Mouse (Mus musculus) large intestine, adult 2 months (tissue): ENCODE measurements around the gene Fam222b. TPM values are rescaled to one million over a fixed set of nuclear protein-coding genes. Genes with fewer than 3 reads are reported as not detected.
"Not testable (repeated sequence)": the region's sequence is repeated elsewhere in the genome, so short reads cannot be mapped to it uniquely, and the experiment has no call there.

Experiments used
- DNase-seq: peaks from one replicate; pipeline ENCODE4 v3.0.0-alpha.2; 2012; ENCODE audit warnings: low read depth, low spot score
- WGBS: fragments of 180-500 bp; shearing (Covaris S2); methylation state at CpG from one replicate; pipeline ENCODE4 v1.1.7; 2018; 5-methylcytosine and 5-hydroxymethylcytosine counted together
- polyA plus RNA-seq: library from polyadenylated mRNA; depleted of rRNA; stranded (reverse); fragments of >200 nt; gene quantifications from 2 replicates; pipeline ENCODE4 v1.2.3, GENCODE M21; 2012

Fam222b gene
- polyA plus RNA-seq, 1 experiment, result 7.8 TPM

DNA sequence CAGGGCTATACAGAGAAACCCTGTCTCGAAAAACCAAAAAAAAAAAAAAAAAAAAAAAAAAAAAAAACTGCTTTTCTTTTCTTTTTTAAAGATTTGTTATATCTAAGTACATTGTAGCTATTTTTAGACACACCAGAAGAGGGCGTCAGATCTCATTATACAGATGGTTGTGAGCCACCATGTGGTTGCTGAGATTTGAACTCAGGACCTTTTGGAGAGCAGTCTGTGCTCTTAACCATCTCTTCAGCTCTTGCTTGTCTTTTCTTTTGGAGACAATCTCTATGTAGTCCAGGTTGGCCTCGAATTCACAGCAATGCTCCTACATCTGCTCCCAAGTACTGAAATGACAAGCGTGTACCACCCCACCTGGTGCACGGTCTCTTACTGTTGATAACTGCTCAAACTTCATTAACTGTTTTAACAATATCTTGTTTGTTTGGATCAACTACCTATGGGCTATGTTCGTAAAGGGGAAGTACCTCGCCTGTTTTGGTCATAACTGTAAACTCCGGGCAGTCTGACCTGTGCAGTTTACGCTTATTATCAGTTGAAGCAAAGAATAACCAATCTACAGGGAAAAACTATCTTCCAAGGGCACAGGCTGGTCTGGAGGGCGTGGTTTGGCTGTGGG, 81.4 kb downstream of the Fam222b start:
- under 1% methylated on average over 9 of the region's 10 CpGs for WGBS
- no peak for DNase-seq

DNA sequence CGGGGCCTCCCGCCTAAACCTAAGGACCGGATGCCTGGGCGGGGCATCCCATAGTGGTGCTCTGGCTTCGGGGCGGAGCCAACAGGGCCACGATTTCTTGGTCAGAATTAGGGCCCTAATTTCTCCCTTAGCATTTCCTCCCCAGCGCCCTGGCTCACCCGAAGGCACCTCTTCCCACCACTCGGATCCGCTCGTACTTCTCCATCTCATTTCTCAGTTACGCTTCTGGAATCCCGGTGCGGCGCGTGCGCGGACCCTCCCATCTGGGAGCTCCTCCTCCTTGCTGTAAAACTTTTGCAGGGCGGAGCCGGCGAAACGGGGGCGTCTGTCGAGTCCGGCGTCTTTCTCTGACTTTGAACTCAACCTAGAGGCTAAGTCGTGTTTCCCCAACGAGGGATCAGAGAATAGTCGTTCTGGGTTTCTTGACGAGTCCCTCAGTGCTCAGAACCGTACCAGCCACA, 82.0 kb downstream of the Fam222b start, which contains the start of the genes Nek8 and Tlcd1:
Nek8 (minus strand) TSS at position 274 of the 461 bp plus-strand sequence.
Tlcd1 (plus strand) TSS at position 310 of the 461 bp plus-strand sequence.
- under 1% methylated on average over 32 of the region's 32 CpGs for WGBS
- peak; percentile 85 for DNase-seq

DNA sequence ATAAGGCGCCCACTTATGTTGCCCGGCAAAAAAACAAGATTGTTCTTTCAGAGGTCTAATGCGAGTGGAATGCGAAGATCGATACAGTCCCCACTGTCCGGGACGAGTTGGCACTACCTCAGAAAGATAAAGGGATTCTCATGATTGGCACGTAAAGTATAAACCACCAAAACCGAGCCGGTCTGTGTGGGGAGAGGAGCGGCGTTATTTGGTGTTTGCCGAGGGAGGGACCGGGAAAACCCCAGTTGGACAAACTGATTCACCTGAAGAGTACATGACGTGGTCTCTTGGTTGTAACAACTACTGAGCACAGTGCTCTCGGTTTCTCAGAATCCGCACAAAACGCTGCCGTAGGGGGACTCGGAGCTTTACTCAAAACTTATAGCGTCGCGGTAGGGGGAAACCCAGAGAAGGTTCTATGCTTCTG, 82.5 kb downstream of the Fam222b start:
- WGBS, result under 1% methylated on average over 23 of the region's 23 CpGs
- no peak for DNase-seq

DNA sequence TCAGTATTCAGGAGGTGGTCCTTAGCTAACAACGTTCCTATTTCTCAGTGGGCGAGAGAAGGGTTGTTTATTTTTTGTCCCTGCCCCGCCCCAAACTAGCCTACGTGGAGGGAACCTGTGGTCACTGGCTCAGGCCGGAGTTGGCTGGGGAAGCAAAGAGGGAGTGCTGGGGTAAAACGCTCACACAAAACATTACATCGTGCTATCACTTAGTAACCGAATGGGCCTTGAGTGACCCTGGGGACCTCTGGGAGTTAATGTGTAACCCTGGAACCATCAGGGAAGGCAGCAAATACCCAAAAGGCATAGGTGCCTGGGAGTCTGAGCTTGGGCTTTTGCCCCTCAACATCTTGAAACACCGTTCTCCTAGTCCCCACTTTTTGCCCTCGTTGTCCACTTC, 83.0 kb downstream of the Fam222b start:
- 0% methylated on average over 10 of the region's 10 CpGs for WGBS
- no peak for DNase-seq

DNA sequence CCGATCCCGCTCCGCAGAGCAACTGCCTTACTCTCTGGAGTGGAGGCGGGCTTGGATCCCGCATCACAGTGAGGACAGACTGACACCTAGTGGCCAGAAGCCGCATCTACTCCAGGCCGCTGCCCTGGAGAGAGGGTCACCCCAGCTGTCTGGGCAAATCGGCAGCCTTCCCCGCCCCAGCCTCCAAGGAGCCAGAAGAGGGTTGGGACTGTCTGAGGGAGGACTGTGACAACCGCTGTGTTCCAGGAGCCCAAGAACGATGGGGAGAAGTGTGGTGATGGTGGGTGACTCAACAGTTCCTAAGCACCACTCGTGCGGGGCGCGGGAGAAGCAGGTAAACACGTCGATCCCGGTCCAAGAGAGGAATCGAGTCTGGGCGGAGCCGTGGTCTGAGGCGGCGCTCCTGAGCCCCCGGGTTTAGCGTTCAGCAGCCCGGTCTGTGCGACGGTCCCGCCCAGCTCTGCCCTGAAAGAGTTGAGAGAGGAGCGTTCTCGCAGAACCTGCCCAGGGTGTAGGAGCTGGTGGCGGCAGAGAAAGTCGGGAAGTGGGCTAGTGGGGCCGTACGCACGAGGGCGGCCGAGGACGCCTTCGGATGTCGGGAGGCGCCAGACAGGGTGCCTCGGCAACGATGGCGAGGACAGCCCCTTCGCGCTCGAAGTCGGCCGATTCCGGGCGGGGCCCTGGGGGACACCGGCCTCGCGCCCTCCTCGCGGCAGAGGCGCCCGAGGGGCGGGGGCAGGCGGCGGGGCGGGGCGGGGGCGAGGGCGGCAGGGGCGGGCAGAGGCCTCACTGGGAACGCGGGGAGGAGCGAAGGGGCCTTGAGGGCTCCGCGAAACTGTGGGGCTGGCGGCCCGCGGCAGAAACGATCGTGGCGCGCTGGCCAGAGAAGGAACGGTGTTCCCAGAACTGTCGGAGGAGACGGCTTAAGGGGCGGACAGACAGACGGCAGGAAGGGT, 83.7 kb downstream of the Fam222b start:
- DNase-seq, result peak; percentile 78
- WGBS, result under 1% methylated on average over 84 of the region's 84 CpGs

GRCm38 (mm10) chr11:78178859-78179437, 84.5 kb downstream of the Fam222b start:
- WGBS, result 3% methylated on average over 29 of the region's 29 CpGs
- no peak for DNase-seq

- DNase-seq, result no peak
- WGBS, result 35% methylated on average over 8 of the region's 8 CpGs
Measured at GRCm38 (mm10) chr11:78179438-78179999, 85.1 kb downstream of the Fam222b start.

DNA sequence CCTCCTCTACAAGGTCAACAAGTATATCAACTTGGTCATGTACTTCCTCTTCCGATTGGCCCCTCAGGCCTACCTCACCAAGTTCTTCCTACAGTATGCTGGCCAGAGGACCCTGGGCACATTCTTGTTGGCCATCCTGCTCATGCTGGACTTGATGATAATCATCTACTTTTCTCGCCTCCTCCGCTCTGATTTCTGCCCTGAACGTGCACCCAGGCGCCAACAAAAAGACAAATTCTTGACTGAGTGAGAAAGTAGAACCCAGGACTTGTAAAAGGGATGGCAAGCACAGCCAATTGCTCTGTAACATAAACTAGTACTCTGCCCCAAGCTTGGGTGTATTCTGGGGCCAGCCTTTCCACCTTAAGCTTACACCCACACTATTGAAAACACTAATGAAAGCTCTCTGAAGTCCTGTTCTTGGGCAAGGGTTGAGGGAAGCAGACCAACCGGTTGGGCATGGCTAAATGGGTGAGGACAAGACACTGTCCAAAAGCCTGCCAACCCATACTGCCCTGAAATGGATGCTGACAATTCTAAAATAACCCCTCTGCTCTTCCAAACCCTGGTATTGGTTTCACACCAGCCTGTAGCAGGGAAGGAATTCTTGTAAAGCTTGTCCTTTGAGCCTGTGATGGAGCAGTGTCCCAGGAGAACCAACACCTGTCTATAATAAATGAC, 85.8 kb downstream of the Fam222b start:
- DNase-seq, result no peak
- WGBS, result 70% methylated on average over 6 of the region's 6 CpGs

DNA sequence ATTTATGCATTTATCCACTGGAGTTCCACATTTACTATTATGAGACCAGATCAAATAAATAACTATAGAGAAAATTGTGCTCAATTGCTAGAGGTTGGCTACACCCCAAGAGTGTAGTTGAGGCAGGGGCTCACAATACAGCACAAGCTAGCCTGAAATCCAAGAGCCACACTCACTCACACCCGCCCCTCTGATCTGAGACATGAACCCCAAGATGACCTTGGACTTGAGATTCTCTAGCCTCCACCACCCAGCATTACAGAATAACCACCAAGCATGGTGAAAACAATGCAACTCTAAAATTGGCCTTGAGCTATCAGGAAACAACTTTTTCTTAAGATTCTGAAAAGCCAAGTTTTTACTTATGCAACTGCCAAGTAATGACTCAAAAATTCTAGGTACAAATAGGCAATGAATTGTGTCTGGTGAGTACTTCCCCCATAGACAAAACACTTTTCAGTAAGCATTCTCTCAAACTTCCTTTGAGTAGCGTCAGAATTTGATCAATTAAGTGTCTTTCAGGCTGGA, 87.4 kb downstream of the Fam222b start:
- DNase-seq, result no peak
- WGBS, result 23% methylated on average over 2 of the region's 2 CpGs

DNA sequence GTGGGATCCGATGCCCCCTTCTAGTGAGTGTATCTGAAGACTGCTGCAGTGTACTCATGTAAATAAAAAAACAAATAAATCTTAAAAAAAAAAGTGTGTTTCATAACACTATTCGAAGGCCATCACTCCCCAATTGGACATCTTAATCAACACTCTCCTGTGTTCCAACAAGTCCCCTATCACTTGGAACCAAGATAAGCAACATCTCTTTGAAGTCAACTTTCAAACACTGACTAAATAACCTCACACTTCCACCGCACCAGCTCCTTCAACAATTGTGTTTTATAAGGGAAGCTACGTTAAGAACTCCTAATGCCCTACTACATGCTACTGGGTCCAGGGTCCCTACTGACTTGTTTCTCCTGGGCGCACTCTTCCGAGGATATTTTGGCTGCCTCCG, 88.0 kb downstream of the Fam222b start:
- WGBS, result 4% methylated on average over 7 of the region's 7 CpGs
- no peak for DNase-seq

GRCm38 (mm10) chr11:78182961-78183844, 88.7 kb downstream of the Fam222b start, which contains the start of gene Rpl23a:
TSS of gene Rpl23a (minus strand) at chr11:78183584.
- DNase-seq, result peak; percentile 82
- WGBS, result under 1% methylated on average over 38 of the region's 38 CpGs

- DNase-seq, result no peak
- 47% methylated on average over 10 of the region's 10 CpGs for WGBS
Measured at GRCm38 (mm10) chr11:78183884-78184514, 89.5 kb downstream of the Fam222b start.

DNA sequence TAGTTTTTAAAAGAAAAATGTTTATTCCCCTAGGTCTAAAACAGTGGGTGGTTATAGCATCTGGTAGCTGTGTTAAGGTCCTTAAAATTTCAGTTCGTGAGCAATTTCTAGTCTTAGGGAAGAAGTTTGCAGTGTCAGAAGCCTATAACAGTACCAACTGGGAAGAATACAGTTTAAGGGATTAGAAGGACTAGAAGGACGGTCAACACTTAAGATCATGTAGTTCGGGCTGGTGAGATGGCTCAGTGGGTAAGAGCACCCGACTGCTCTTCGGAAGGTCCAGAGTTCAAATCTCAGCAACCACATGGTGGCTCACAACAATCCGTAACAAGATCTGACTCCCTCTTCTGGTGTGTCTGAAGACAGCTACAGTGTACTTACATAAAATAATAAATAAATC, 90.2 kb downstream of the Fam222b start:
- DNase-seq, result not testable (repeated sequence)
- 91% methylated on average over 6 of the region's 6 CpGs for WGBS

- no peak for DNase-seq
- WGBS, result 3% methylated on average over 80 of the region's 80 CpGs
Measured at GRCm38 (mm10) chr11:78188331-78189233, 94.1 kb downstream of the Fam222b start, which contains the start of gene Rab34. TSS of gene Rab34 (plus strand) at chr11:78188430.

DNA sequence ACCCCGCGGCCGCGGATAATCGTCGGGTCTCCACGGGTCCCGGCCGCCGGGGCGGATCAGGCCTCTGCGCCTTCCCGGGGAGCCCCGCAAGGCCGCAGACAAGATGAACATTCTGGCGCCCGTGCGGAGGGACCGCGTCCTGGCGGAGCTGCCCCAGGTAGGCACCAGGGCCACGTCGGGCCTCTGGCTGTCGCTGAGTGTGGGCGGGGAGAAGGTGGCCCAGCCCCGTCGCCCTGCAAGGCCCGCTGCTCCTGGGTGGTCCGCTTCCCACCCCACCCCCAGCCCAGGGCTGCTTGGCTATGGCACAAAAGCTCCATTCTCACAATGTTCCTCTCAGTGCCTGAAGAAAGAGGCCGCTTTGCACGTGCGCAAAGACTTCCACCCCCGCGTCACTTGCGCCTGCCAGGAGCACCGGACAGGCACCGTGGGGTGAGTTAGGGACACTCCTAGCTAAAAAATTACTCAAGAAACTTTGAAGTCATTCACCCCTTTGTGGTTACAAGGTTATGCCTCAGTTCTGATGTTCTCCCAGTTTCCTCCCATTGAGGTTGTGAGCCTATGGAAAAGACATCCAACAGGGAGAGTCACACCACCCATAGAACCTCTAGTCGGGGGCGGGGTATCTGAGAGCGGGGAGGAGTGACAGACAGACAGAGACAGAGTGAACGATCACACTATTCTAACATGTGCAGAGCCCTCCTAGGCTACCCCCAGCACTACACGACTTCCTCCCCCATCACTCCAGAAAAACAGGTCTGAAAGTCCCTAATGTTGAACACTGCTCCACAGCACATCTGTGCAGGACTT, 95.0 kb downstream of the Fam222b start:
- 2% methylated on average over 42 of the region's 42 CpGs for WGBS
- DNase-seq, result no peak

DNA sequence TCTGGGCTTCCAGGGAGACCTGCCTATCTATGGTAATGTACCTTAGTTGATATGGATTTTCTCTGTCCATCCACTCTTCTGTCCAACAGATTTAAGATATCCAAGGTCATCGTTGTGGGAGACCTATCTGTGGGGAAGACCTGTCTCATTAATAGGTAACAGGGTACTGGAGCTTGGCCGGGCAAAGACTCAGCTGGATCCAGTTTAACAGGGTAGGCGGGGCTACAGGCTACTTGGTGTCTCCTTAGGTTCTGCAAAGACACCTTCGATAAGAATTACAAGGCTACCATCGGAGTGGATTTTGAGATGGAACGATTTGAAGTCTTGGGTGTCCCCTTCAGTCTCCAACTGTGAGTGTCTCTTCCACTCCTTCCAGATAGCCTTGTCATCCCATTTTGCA, 95.6 kb downstream of the Fam222b start:
- WGBS, result 41% methylated on average over 6 of the region's 6 CpGs
- no peak for DNase-seq
